In genomic region chr10:76664156-76665115, GRCm38 (mm10) we compare ENCODE assay signal across 9 mouse cellular contexts. TPM values are rescaled to one million over a fixed set of nuclear protein-coding genes. Genes with fewer than 3 reads are reported as not detected.
A peak's percentile ranks its signal among the peaks of the same experiment; 100 is the strongest.
DNase-seq lines count a peak whose midpoint lies in the region; ATAC-seq and TF ChIP-seq lines count a peak whose summit lies in the region.
"Had no signal": no experiment of that assay in that cellular context is flagged by ENCODE, and none has a peak within 500 bp of the region (broad histone marks: within the 10 kb centered on the region; RNA-seq: fewer than 3 reads in every experiment).

No protein-coding gene starts in this region.

- no peaks in the 10 kb centered on the region for H3K36me3 ChIP-seq in heart, adult 2 months (ENCODE audit: control insufficient read depth, insufficient read depth, low read length)
- no peaks in the 10 kb centered on the region for H3K36me3 ChIP-seq in stomach, embryonic 14.5 days (ENCODE audit: control insufficient read depth, insufficient read depth, low read length)
- no peaks in the 10 kb centered on the region for H3K36me3 ChIP-seq in hindbrain, embryonic 16.5 days (ENCODE audit: control insufficient read depth, insufficient read depth, low read length)

- H3K4me1 ChIP-seq in heart, adult 2 months (ENCODE audit: control insufficient read depth, insufficient read depth, low read length), result peaks cover 2% of the 10 kb centered on the region; the same call in 1 of the 2 replicates
- peaks cover 8% of the 10 kb centered on the region; the same call in 1 of the 2 replicates for H3K4me1 ChIP-seq in stomach, embryonic 14.5 days (ENCODE audit: control insufficient read depth, insufficient read depth, low read length)
- no peaks in the 10 kb centered on the region for H3K4me1 ChIP-seq in hindbrain, embryonic 16.5 days (ENCODE audit: control insufficient read depth, insufficient read depth, low read depth, low read length)

- H3K4me2 ChIP-seq in stomach, embryonic 14.5 days (replicated peaks; ENCODE audit: low read depth, low read length), result no peak overlapping the region
- H3K4me2 ChIP-seq in hindbrain, embryonic 16.5 days (ENCODE audit: low read length), result no peak overlapping the region

- no peak overlapping the region for H3K9ac ChIP-seq in heart, adult 2 months (ENCODE audit: low read depth, low read length)
- no peak overlapping the region for H3K9ac ChIP-seq in stomach, embryonic 14.5 days (replicated peaks; ENCODE audit: low read depth, low read length)
- no peak overlapping the region for H3K9ac ChIP-seq in hindbrain, embryonic 16.5 days (ENCODE audit: low read depth, low read length)

- H3K4me3 ChIP-seq in heart, adult 2 months, result no peak overlapping the region
- no peak overlapping the region for H3K4me3 ChIP-seq in stomach, embryonic 14.5 days (ENCODE audit: low read depth, low read length)
- H3K4me3 ChIP-seq in hindbrain, embryonic 16.5 days (ENCODE audit: low read length), result no peak overlapping the region

- 61% methylated on average over 20 of the region's 20 CpGs for WGBS in heart, adult 2 months
- 64% methylated on average over 20 of the region's 20 CpGs for WGBS in stomach, embryonic 14.5 days
- WGBS in hindbrain, embryonic 16.5 days, result 84% methylated on average over 20 of the region's 20 CpGs

- no peak overlapping the region; the same call in 1 of the 2 replicates for H3K27ac ChIP-seq in heart, adult 2 months
- peak overlapping the region; percentile 59 for H3K27ac ChIP-seq in stomach, embryonic 14.5 days (ENCODE audit: low read length)
- no peak overlapping the region for H3K27ac ChIP-seq in hindbrain, embryonic 16.5 days (ENCODE audit: low read depth, low read length)

- H3K27me3 ChIP-seq in heart, adult 2 months (ENCODE audit: control insufficient read depth, insufficient read depth, low read length), result no peaks in the 10 kb centered on the region
- H3K27me3 ChIP-seq in stomach, embryonic 14.5 days (ENCODE audit: control insufficient read depth, insufficient read depth, low read length), result no peaks in the 10 kb centered on the region
- no peaks in the 10 kb centered on the region for H3K27me3 ChIP-seq in hindbrain, embryonic 16.5 days (replicated peaks; ENCODE audit: control insufficient read depth, insufficient read depth, low read length)

- TF ChIP-seq CTCF in heart, adult 2 months (IDR thresholded peaks at IDR 0.05), result no peak

- peak; percentile 96 for DNase-seq in 3T3-L1 (ENCODE audit: low read depth, low spot score)
- DNase-seq in adrenal gland, postnatal 14 days, result peak; percentile 81
- DNase-seq in heart, adult 2 months, result peak; percentile 79 to 86
- DNase-seq in kidney, postnatal 25 days, result peak; percentile 70 to 81
- no peak for DNase-seq in thymus, postnatal 36 days

- no peak for TF ChIP-seq POLR2A in heart, adult 2 months (IDR thresholded peaks at IDR 0.05; ENCODE audit: insufficient read depth, low read depth, low read length)

- intact Hi-C loops in heart, adult 2 months (cut with DNase I), result no loop called here

- ATAC-seq in stomach, embryonic 14.5 days (ENCODE audit: insufficient number of reproducible peaks, insufficient read depth, low FRiP score, low read depth), result peak; percentile 68
- no peak for ATAC-seq in hindbrain, embryonic 16.5 days
- no peak for ATAC-seq in CD4-positive, CD25-positive, alpha-beta regulatory T cell, adult 4 months

- H3K9me3 ChIP-seq in stomach, embryonic 14.5 days (ENCODE audit: control insufficient read depth, low read depth, low read length), result peaks cover 11% of the 10 kb centered on the region; the same call in 1 of the 2 replicates
- H3K9me3 ChIP-seq in hindbrain, embryonic 16.5 days (ENCODE audit: control insufficient read depth, low read length), result peaks cover 12% of the 10 kb centered on the region

- H3K79me2 ChIP-seq in heart, adult 2 months (replicated peaks; ENCODE audit: control insufficient read depth, insufficient read depth, low read length), result no peaks in the 10 kb centered on the region

- 0 out of 2 replicates have a peak, but pooled peaks have one; percentile 34 for TF ChIP-seq EP300 in heart, adult 2 months (IDR thresholded peaks at IDR 0.05; ENCODE audit: insufficient read depth, low read depth, low read length)

RNA-seq across cellular contexts. Expression of gene Col6a2, which starts 41.0 kb away (rescaled TPM):
- total RNA-seq in adrenal gland, postnatal 14 days (2021), result 89.0 and 97.1 TPM in 2 replicates
- total RNA-seq in heart, adult 2 months (2021), result 10 to 100 TPM; 36.0 to 65.5 TPM
- polyA plus RNA-seq in heart, adult 2 months (2012; rRNA removed), result 70.2 and 89.7 TPM in 2 replicates
- 148 and 176 TPM in 2 replicates for polyA plus RNA-seq in stomach, embryonic 14.5 days (2014; fragmentation: Nextera tagmentation; extraction: Ambion mirVana)
- 20.0 and 35.2 TPM in 2 replicates for polyA plus RNA-seq in hindbrain, embryonic 16.5 days (2015; fragmentation: Nextera tagmentation; extraction: Ambion mirVana)
- polyA plus RNA-seq in CD4-positive, CD25-positive, alpha-beta regulatory T cell, adult 4 months (2017; shearing (Covaris generic)), result not detected
- total RNA-seq: hematopoietic stem cell, adult 5-6 weeks had no signal

Comparison
In these comparisons a context has a peak if more than half of its experiments do, and no peak if none do; other contexts are left out.
1. DNase-seq: peak in 3T3-L1 (single experiment), adrenal gland, postnatal 14 days (single experiment), heart, adult 2 months (2 of 2) and kidney, postnatal 25 days (2 of 2); none in thymus, postnatal 36 days (0 of 2).
2. RNA of gene Col6a2, which starts 41.0 kb away (polyA plus RNA-seq): 148 to 176 TPM in stomach, embryonic 14.5 days, 70.2 to 89.7 TPM in heart, adult 2 months and 20.0 to 35.2 TPM in hindbrain, embryonic 16.5 days; not detected in CD4-positive, CD25-positive, alpha-beta regulatory T cell, adult 4 months; every median in the first group is over 10 times any median in the second.